Comparison of ENCODE assay signal across 9 mouse cellular contexts in the genomic region with DNA sequence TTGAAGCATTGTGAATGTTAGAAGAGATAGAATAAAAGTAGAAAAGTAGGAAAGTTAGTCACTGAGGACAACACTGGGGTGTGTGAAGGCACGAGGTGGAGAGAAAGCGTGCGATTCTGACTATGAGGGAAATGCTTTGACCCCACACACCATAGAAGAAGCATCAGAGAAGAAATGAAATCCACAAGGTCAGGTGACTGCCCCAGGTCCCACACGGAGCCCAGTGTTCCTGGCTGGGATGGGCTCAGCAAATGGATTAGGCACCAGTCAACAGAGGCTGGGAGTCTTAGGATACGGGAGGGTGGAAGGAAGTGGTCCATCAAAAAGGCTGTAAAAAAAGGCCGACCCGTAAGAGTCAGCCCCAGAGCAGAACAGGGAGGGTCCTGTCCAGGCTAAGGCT. TPM values are rescaled to one million over a fixed set of nuclear protein-coding genes. Genes with fewer than 3 reads are reported as not detected.
DNase-seq lines count a peak whose midpoint lies in the region; ATAC-seq and TF ChIP-seq lines count a peak whose summit lies in the region.
"Had no signal": no experiment of that assay in that cellular context is flagged by ENCODE, and none has a peak within 500 bp of the region (broad histone marks: within the 10 kb centered on the region; RNA-seq: fewer than 3 reads in every experiment).

No protein-coding gene starts in this region.

- no peak overlapping the region for H3K4me3 ChIP-seq in heart, embryonic 10.5 days
- no peak overlapping the region for H3K4me3 ChIP-seq in left cerebral cortex, adult 2 months
- H3K4me3 ChIP-seq in stomach, embryonic 16.5 days (replicated peaks; ENCODE audit: low read length) = no peak overlapping the region
- H3K4me3 ChIP-seq in stomach, postnatal 0 days (ENCODE audit: low read depth, low read length) = no peak overlapping the region

- peaks cover 44% of the 10 kb centered on the region for H3K4me1 ChIP-seq in heart, embryonic 10.5 days
- no peaks in the 10 kb centered on the region for H3K4me1 ChIP-seq in stomach, embryonic 16.5 days (ENCODE audit: control insufficient read depth, insufficient read depth, low read length)
- no peaks in the 10 kb centered on the region for H3K4me1 ChIP-seq in stomach, postnatal 0 days (replicated peaks; ENCODE audit: control insufficient read depth, insufficient read depth)

- no peak for ATAC-seq in stomach, embryonic 16.5 days (ENCODE audit: insufficient read depth, low FRiP score)
- ATAC-seq in stomach, postnatal 0 days (ENCODE audit: low FRiP score, low TSS enrichment) = no peak

- no peak for TF ChIP-seq CTCF in left cerebral cortex, adult 2 months (IDR thresholded peaks at IDR 0.05)
- TF ChIP-seq CTCF in stomach, postnatal 0 days (IDR thresholded peaks at IDR 0.05; ENCODE audit: low read depth) = no peak

- no peaks in the 10 kb centered on the region for H3K27me3 ChIP-seq in heart, embryonic 10.5 days (ENCODE audit: insufficient read depth, poor library complexity, severe bottlenecking)
- no peaks in the 10 kb centered on the region for H3K27me3 ChIP-seq in stomach, embryonic 16.5 days (ENCODE audit: control insufficient read depth, insufficient read depth, low read length)
- H3K27me3 ChIP-seq in stomach, postnatal 0 days (ENCODE audit: control insufficient read depth, insufficient read depth, low read length) = no peaks in the 10 kb centered on the region

- no peak for DNase-seq in heart, embryonic 10.5 days (ENCODE audit: low spot score)
- no peak for DNase-seq in heart, postnatal 14 days
- DNase-seq in left cerebral cortex, adult 2 months (ENCODE audit: extremely low spot score in 1 of 2, low spot score in 2 of 2) = no peak
- no peak for DNase-seq in left cerebral cortex, adult 8-10 months (ENCODE audit: low spot score in 2 of 2)
- no peak for DNase-seq in stomach, postnatal 0 days (ENCODE audit: low spot score)
- peak; percentile 49 for DNase-seq in thymus, postnatal 4 days
- no peak for DNase-seq in retina, embryonic 14.5 days (ENCODE audit: low spot score)
- DNase-seq: cerebellum, postnatal 14 days had no signal

- no peak for TF ChIP-seq EP300 in stomach, postnatal 0 days (optimal IDR thresholded peaks at IDR 0.05)

- no peaks in the 10 kb centered on the region for H3K36me3 ChIP-seq in heart, embryonic 10.5 days
- no peaks in the 10 kb centered on the region for H3K36me3 ChIP-seq in stomach, embryonic 16.5 days (ENCODE audit: control insufficient read depth, insufficient read depth, low read length)
- H3K36me3 ChIP-seq in stomach, postnatal 0 days (ENCODE audit: control insufficient read depth, insufficient read depth, low read length) = no peaks in the 10 kb centered on the region

- no peak overlapping the region for H3K4me2 ChIP-seq in stomach, embryonic 16.5 days (ENCODE audit: low read depth, low read length)
- H3K4me2 ChIP-seq in stomach, postnatal 0 days (replicated peaks; ENCODE audit: low read depth) = no peak overlapping the region

- no peaks in the 10 kb centered on the region for H3K9me3 ChIP-seq in heart, embryonic 10.5 days
- H3K9me3 ChIP-seq in stomach, embryonic 16.5 days (replicated peaks; ENCODE audit: control insufficient read depth, low read length) = no peaks in the 10 kb centered on the region
- H3K9me3 ChIP-seq in stomach, postnatal 0 days (ENCODE audit: control insufficient read depth, low read length) = no peaks in the 10 kb centered on the region

- intact Hi-C loops in heart, postnatal 14 days (cut with DNase I) = no loop called here
- intact Hi-C loops in left cerebral cortex, adult 2 months (cut with DNase I) = no loop called here

- 68% methylated on average over 7 of the region's 7 CpGs for WGBS in heart, embryonic 10.5 days
- WGBS in stomach, embryonic 16.5 days = 62% methylated on average over 7 of the region's 7 CpGs
- WGBS in stomach, postnatal 0 days = 65% methylated on average over 7 of the region's 7 CpGs

- no peak overlapping the region for H3K9ac ChIP-seq in stomach, embryonic 16.5 days (ENCODE audit: low read length)
- no peak overlapping the region for H3K9ac ChIP-seq in stomach, postnatal 0 days (ENCODE audit: low read length)

- H3K27ac ChIP-seq in heart, embryonic 10.5 days = peak overlapping the region; percentile 42; the same call in 1 of the 2 replicates
- H3K27ac ChIP-seq in left cerebral cortex, adult 2 months = peak overlapping the region; percentile 18; the same call in 1 of the 2 replicates
- H3K27ac ChIP-seq in stomach, embryonic 16.5 days (ENCODE audit: low read length) = peak overlapping the region; percentile 75
- H3K27ac ChIP-seq in stomach, postnatal 0 days (replicated peaks) = no peak overlapping the region; the same call in 1 of the 2 replicates

RNA-seq across cellular contexts. Expression of gene Rassf2, which starts 9.6 kb away (rescaled TPM):
- polyA plus RNA-seq in heart, embryonic 10.5 days (2016; fragmentation: Nextera tagmentation; extraction: Ambion mirVana) = 4.7 TPM in 2 replicates
- 10 to 100 TPM; 13.7 to 17.8 TPM for total RNA-seq in heart, postnatal 14 days (2021)
- 10 to 100 TPM; 39.2 to 41.2 TPM for total RNA-seq in left cerebral cortex, adult 2 months (2021)
- total RNA-seq in left cerebral cortex, adult 8-10 months (2022) = 10 to 100 TPM; 50.7 to 55.7 (median 53.8) TPM
- polyA plus RNA-seq in stomach, embryonic 16.5 days (2015; fragmentation: Nextera tagmentation; extraction: Ambion mirVana) = 13.4 and 16.4 TPM in 2 replicates
- 4.6 and 4.8 TPM in 2 replicates for polyA plus RNA-seq in stomach, postnatal 0 days (2015; fragmentation: Nextera tagmentation; extraction: Ambion mirVana)
